Mouse (Mus musculus) liver, adult 2 months (tissue): ENCODE results near the gene Hnrnpa0. TPM values are rescaled to one million over a fixed set of nuclear protein-coding genes. Genes with fewer than 3 reads are reported as not detected.
"Not testable (repeated sequence)": the region's sequence is repeated elsewhere in the genome, so short reads cannot be mapped to it uniquely, and the experiment has no call there.

Experiments used
- DNase-seq: peaks from one replicate; pipeline ENCODE4 v3.0.0-alpha.2; 2011; ENCODE audit warnings: low read depth, low spot score; ENCODE audit errors: extremely low read depth
- H3K27ac ChIP-seq: fragments of 200-500 bp; replicated peaks from 2 replicates; pipeline ENCODE4 v1.5.1; 2012; ENCODE audit warnings: low read depth, mild to moderate bottlenecking, control low read depth, inconsistent platforms, low read length; ENCODE audit not compliant: insufficient read depth
- H3K27me3 ChIP-seq: fragments of 200-500 bp; 2 replicates; pipeline ENCODE4 v1.6.1; 2012; ENCODE audit warnings: mild to moderate bottlenecking, moderate library complexity, low read length, inconsistent platforms; ENCODE audit not compliant: control insufficient read depth, insufficient read depth
- H3K36me3 ChIP-seq: fragments of 200-500 bp; 2 replicates; pipeline ENCODE4 v1.6.1; 2012; ENCODE audit warnings: low read length, inconsistent platforms; ENCODE audit not compliant: control insufficient read depth, insufficient read depth
- H3K4me1 ChIP-seq: fragments of 200-500 bp; 2 replicates; pipeline ENCODE4 v1.6.1; 2011; ENCODE audit warnings: low read length; ENCODE audit not compliant: control insufficient read depth, insufficient read depth
- H3K4me3 ChIP-seq: fragments of 200-500 bp; 2 replicates; pipeline ENCODE4 v1.5.1; 2011; ENCODE audit warnings: low read depth, mild to moderate bottlenecking, control low read depth, low read length, moderate library complexity; ENCODE audit not compliant: insufficient read depth
- H3K79me2 ChIP-seq: fragments of 200-500 bp; 2 replicates; pipeline ENCODE4 v1.6.1; 2012; ENCODE audit warnings: inconsistent platforms, mild to moderate bottlenecking, low read length, moderate library complexity; ENCODE audit not compliant: control insufficient read depth, insufficient read depth
- H3K9ac ChIP-seq: fragments of 200-500 bp; 2 replicates; pipeline ENCODE4 v1.6.1; 2012; ENCODE audit warnings: low read depth, mild to moderate bottlenecking, control low read depth, inconsistent platforms, low read length
- CTCF ChIP-seq: fragments of 200-500 bp; IDR thresholded peaks from 2 replicates; pipeline ENCODE4 v1.5.1; 2011; ENCODE audit warnings: low read depth, low read length, control low read depth
- POLR2A ChIP-seq: fragments of 200-500 bp; IDR thresholded peaks from 2 replicates; pipeline ENCODE4 v1.6.1; 2011; ENCODE audit warnings: low read length, control low read depth; ENCODE audit not compliant: insufficient read depth; ENCODE audit errors: extremely low read depth
- WGBS: fragments of 180-500 bp; shearing (Covaris S2); methylation state at CpG from one replicate; pipeline ENCODE4 v1.1.7; 2018; 5-methylcytosine and 5-hydroxymethylcytosine counted together
- polyA plus RNA-seq: library from polyadenylated mRNA; depleted of rRNA; stranded (reverse); fragments of >200 nt; gene quantifications from 2 replicates; pipeline ENCODE4 v1.2.3, GENCODE M21; 2012
- total RNA-seq: library from RNA; depleted of rRNA; stranded (reverse); fragments of >200 nt; gene quantifications from 2 replicates; pipeline ENCODE4 v1.2.3, GENCODE M21; 2014

Gene Hnrnpa0
- total and polyA plus RNA-seq, 2 experiments: 16.1 to 36.0 TPM

GRCm38 (mm10) chr13:58149629-58150028, 21.3 kb upstream of the Hnrnpa0 start:
- 85% methylated on average over 3 of the region's 3 CpGs for WGBS
- TF ChIP-seq POLR2A (no peak), CTCF (no peak)
- no peaks in the 10 kb centered on the region for H3K36me3 ChIP-seq
- H3K27me3 ChIP-seq: no peaks in the 10 kb centered on the region
- no peak overlapping the region for H3K4me3 ChIP-seq
- no peak overlapping the region for H3K9ac ChIP-seq
- no peaks in the 10 kb centered on the region for H3K79me2 ChIP-seq
- H3K27ac ChIP-seq: no peak overlapping the region
- no peaks in the 10 kb centered on the region for H3K4me1 ChIP-seq
- DNase-seq: no peak

DNA sequence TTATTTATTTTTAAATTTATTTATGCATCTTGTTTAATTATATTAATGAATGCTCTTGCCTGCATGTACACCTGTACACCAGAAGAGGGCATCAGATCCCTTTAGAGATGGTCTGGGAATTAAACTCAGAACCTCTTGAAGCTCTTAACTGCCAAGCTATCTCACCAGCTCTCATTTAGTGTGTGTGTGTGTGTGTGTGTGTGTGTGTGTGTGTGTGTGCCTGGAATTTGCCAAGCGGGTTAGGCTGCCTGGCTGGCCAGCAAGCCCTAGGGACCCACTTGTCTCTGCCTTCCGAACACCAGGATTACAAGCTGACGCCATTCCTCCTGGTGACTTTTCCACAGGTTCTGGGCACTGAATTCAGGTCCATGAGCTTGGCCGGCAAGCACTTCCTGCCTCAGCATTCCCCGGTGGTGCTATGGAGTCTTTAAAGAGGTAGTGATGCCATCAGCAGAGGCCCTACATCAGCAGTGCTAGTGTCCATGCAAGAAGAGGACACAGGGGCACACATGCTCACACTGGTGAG, 20.7 kb upstream of the Hnrnpa0 start:
- TF ChIP-seq CTCF (peak; percentile 44), POLR2A (no peak)
- Histone ChIP-seq H3K4me1 (no peaks in the 10 kb centered on the region), H3K79me2 (no peaks in the 10 kb centered on the region), H3K27me3 (no peaks in the 10 kb centered on the region), H3K36me3 (no peaks in the 10 kb centered on the region), H3K9ac (no peak overlapping the region), H3K27ac (no peak overlapping the region), H3K4me3 (peak overlapping the region; percentile 29; the same call in 1 of the 2 replicates)
- WGBS: 47% methylated on average over 5 of the region's 5 CpGs
- DNase-seq: peak; percentile 55

- H3K9ac ChIP-seq: peak overlapping the region; percentile 28; the same call in 1 of the 2 replicates
- H3K79me2 ChIP-seq: no peaks in the 10 kb centered on the region
- 4% methylated on average over 17 of the region's 17 CpGs for WGBS
- TF ChIP-seq POLR2A (no peak), CTCF (0 out of 2 replicates have a peak, but pooled peaks have one; percentile 1)
- no peak overlapping the region for H3K4me3 ChIP-seq
- H3K27ac ChIP-seq: no peak overlapping the region
- no peaks in the 10 kb centered on the region for H3K27me3 ChIP-seq
- H3K4me1 ChIP-seq: no peaks in the 10 kb centered on the region
- no peaks in the 10 kb centered on the region for H3K36me3 ChIP-seq
- DNase-seq: no peak
Measured at GRCm38 (mm10) chr13:58148256-58148831, 20.0 kb upstream of the Hnrnpa0 start.

- H3K27me3 ChIP-seq: no peaks in the 10 kb centered on the region
- no peaks in the 10 kb centered on the region for H3K36me3 ChIP-seq
- H3K79me2 ChIP-seq: no peaks in the 10 kb centered on the region
- no peak for DNase-seq
- H3K9ac ChIP-seq: no peak overlapping the region
- WGBS: 73% methylated on average over 1 of the region's 1 CpGs
- no peak for TF ChIP-seq POLR2A
- no peak for TF ChIP-seq CTCF
- H3K4me1 ChIP-seq: no peaks in the 10 kb centered on the region
- H3K27ac ChIP-seq: no peak overlapping the region
- no peak overlapping the region for H3K4me3 ChIP-seq
Measured at GRCm38 (mm10) chr13:58147760-58148159, 19.4 kb upstream of the Hnrnpa0 start.

GRCm38 (mm10) chr13:58146603-58147002, 18.2 kb upstream of the Hnrnpa0 start:
- H3K79me2 ChIP-seq, DNase-seq, H3K36me3 ChIP-seq, H3K27ac ChIP-seq, H3K4me1 ChIP-seq, H3K27me3 ChIP-seq, H3K4me3 ChIP-seq, H3K9ac ChIP-seq: not testable (repeated sequence)
- WGBS: 97% methylated on average over 8 of the region's 8 CpGs

- Histone ChIP-seq H3K9ac (no peak overlapping the region), H3K36me3 (no peaks in the 10 kb centered on the region), H3K27me3 (no peaks in the 10 kb centered on the region), H3K4me3 (no peak overlapping the region), H3K79me2 (peaks cover 12% of the 10 kb centered on the region), H3K4me1 (peaks cover 4% of the 10 kb centered on the region), H3K27ac (no peak overlapping the region)
- no peak for DNase-seq
- TF ChIP-seq POLR2A (no peak), CTCF (no peak)
- WGBS: 89% methylated on average over 3 of the region's 3 CpGs
Measured at GRCm38 (mm10) chr13:58131692-58132091, 3.3 kb upstream of the Hnrnpa0 start.
